Mouse (Mus musculus): ENCODE results near the gene Dnajc8.
A peak's percentile ranks its signal among the peaks of the same experiment; 100 is the strongest.
"Not testable (repeated sequence)": the region's sequence is repeated elsewhere in the genome, so short reads cannot be mapped to it uniquely, and the experiment has no call there.

The Dnajc8 gene

GRCm38 (mm10) chr4:132515369-132516155 lies 19.8 kb upstream of the Dnajc8 start:
- DNase-seq (ENCODE audit: low spot score), result peak; percentile 92

- peak; percentile 84 for DNase-seq (ENCODE audit: low spot score)
These were observed 17.3 kb upstream of the Dnajc8 start for GRCm38 (mm10) chr4:132518066-132518465.

- no peak for DNase-seq (ENCODE audit: low spot score)
These were observed 16.2 kb upstream of the Dnajc8 start for GRCm38 (mm10) chr4:132519188-132519587.

- no peak for DNase-seq (ENCODE audit: low spot score)
These were observed 11.0 kb upstream of the Dnajc8 start for GRCm38 (mm10) chr4:132524321-132524741.

- no peak for DNase-seq (ENCODE audit: low spot score)
These were observed 10.5 kb upstream of the Dnajc8 start for GRCm38 (mm10) chr4:132524808-132525207.

GRCm38 (mm10) chr4:132526678-132527077 lies 8.7 kb upstream of the Dnajc8 start:
- no peak for DNase-seq (ENCODE audit: low spot score)

- DNase-seq (ENCODE audit: low spot score), result no peak
These were observed 7.3 kb upstream of the Dnajc8 start for GRCm38 (mm10) chr4:132527917-132528522.

GRCm38 (mm10) chr4:132529344-132529743 lies 6.0 kb upstream of the Dnajc8 start:
- no peak for DNase-seq (ENCODE audit: low spot score)

- peak; percentile 73 for DNase-seq (ENCODE audit: low spot score)
These were observed 5.1 kb upstream of the Dnajc8 start for GRCm38 (mm10) chr4:132530033-132530804.

- peak; percentile 69 for DNase-seq (ENCODE audit: low spot score)
These were observed 2.9 kb upstream of the Dnajc8 start for GRCm38 (mm10) chr4:132532496-132532895.

- DNase-seq (ENCODE audit: low spot score), result peak; percentile 96
These were observed 2.1 kb upstream of the Dnajc8 start, which contains the start of gene Atpif1 for GRCm38 (mm10) chr4:132532981-132533916. Atpif1 (minus strand) TSS chr4:132533659.

- no peak for DNase-seq (ENCODE audit: low spot score)
These were observed 4.1 kb downstream of the Dnajc8 start for GRCm38 (mm10) chr4:132539481-132539880.

GRCm38 (mm10) chr4:132541413-132541812 lies 6.1 kb downstream of the Dnajc8 start:
- no peak for DNase-seq (ENCODE audit: low spot score)

- DNase-seq (ENCODE audit: low spot score), result no peak
These were observed 7.4 kb downstream of the Dnajc8 start for GRCm38 (mm10) chr4:132542724-132543123.

- peak; percentile 70 for DNase-seq (ENCODE audit: low spot score)
These were observed 10.5 kb downstream of the Dnajc8 start for GRCm38 (mm10) chr4:132545851-132546250.

GRCm38 (mm10) chr4:132554221-132554620 lies 18.9 kb downstream of the Dnajc8 start:
- DNase-seq (ENCODE audit: low spot score), result no peak

- DNase-seq (ENCODE audit: low spot score), result no peak
These were observed 19.3 kb downstream of the Dnajc8 start for GRCm38 (mm10) chr4:132554653-132555052.

- not testable (repeated sequence) for DNase-seq (ENCODE audit: low spot score)
These were observed 20.2 kb downstream of the Dnajc8 start for GRCm38 (mm10) chr4:132555550-132555949.

GRCm38 (mm10) chr4:132563261-132563660 lies 27.9 kb downstream of the Dnajc8 start:
- DNase-seq (ENCODE audit: low spot score), result no peak

GRCm38 (mm10) chr4:132563965-132564364 lies 28.6 kb downstream of the Dnajc8 start, which contains the start of gene Ptafr:
Ptafr (plus strand) TSS chr4:132564067.
- DNase-seq (ENCODE audit: low spot score), result no peak

- DNase-seq (ENCODE audit: low spot score), result peak; percentile 30
These were observed 29.9 kb downstream of the Dnajc8 start for GRCm38 (mm10) chr4:132565089-132565747.

All from yolk sac, embryonic 10.5 days (tissue).